In genomic region chr4:16944901-16945300, GRCm38 (mm10) we compare ENCODE assay signal across 23 mouse cellular contexts.
DNase-seq lines count a peak whose midpoint lies in the region; ATAC-seq lines count a peak whose summit lies in the region.
"Had no signal": no experiment of that assay in that cellular context is flagged by ENCODE, and none has a peak within 500 bp of the region (broad histone marks: within the 10 kb centered on the region; RNA-seq: fewer than 3 reads in every experiment).

No protein-coding gene starts in this region.

- H3K27ac ChIP-seq in forebrain, embryonic 14.5 days (ENCODE audit: low read depth, low read length), result no peak overlapping the region
- H3K27ac ChIP-seq in forebrain, embryonic 10.5 days, result no peak overlapping the region
- no peak overlapping the region for H3K27ac ChIP-seq in midbrain, embryonic 14.5 days (replicated peaks; ENCODE audit: low read depth, low read length)
- H3K27ac ChIP-seq in midbrain, embryonic 15.5 days, result no peak overlapping the region
- H3K27ac ChIP-seq in embryonic facial prominence, embryonic 14.5 days (replicated peaks; ENCODE audit: low read depth, low read length), result no peak overlapping the region
- H3K27ac ChIP-seq: embryonic facial prominence, embryonic 13.5 days; forebrain, embryonic 15.5 days; gastrocnemius, adult 2 months; heart, embryonic 13.5 days; hindbrain, embryonic 12.5 days had no signal

- no peak; the same call in 1 of the 2 replicates for ATAC-seq in forebrain, embryonic 14.5 days
- ATAC-seq in midbrain, embryonic 14.5 days (ENCODE audit: low FRiP score, low TSS enrichment), result no peak
- no peak for ATAC-seq in midbrain, embryonic 15.5 days (replicated peaks)
- no peak for ATAC-seq in embryonic facial prominence, embryonic 14.5 days (ENCODE audit: low read depth)
- ATAC-seq: forebrain, embryonic 15.5 days; hindbrain, embryonic 16.5 days had no signal

- H3K4me1 ChIP-seq in forebrain, embryonic 14.5 days (ENCODE audit: control insufficient read depth, insufficient read depth, low read length), result no peaks in the 10 kb centered on the region
- peaks cover 8% of the 10 kb centered on the region; the same call in 1 of the 2 replicates for H3K4me1 ChIP-seq in forebrain, embryonic 10.5 days
- H3K4me1 ChIP-seq in midbrain, embryonic 14.5 days (ENCODE audit: control insufficient read depth, insufficient read depth, low read length), result peaks cover 4% of the 10 kb centered on the region; the same call in 1 of the 2 replicates
- no peaks in the 10 kb centered on the region for H3K4me1 ChIP-seq in midbrain, embryonic 15.5 days
- no peaks in the 10 kb centered on the region for H3K4me1 ChIP-seq in embryonic facial prominence, embryonic 14.5 days (ENCODE audit: control insufficient read depth, insufficient read depth, low read length)
- H3K4me1 ChIP-seq: embryonic facial prominence, embryonic 13.5 days; forebrain, embryonic 15.5 days; heart, embryonic 13.5 days; hindbrain, embryonic 12.5 days had no signal

- H3K9ac ChIP-seq in forebrain, embryonic 14.5 days (ENCODE audit: low read length), result no peak overlapping the region
- no peak overlapping the region for H3K9ac ChIP-seq in midbrain, embryonic 14.5 days (replicated peaks; ENCODE audit: low read length)
- no peak overlapping the region for H3K9ac ChIP-seq in midbrain, embryonic 15.5 days
- H3K9ac ChIP-seq in embryonic facial prominence, embryonic 14.5 days (ENCODE audit: low read depth, low read length), result no peak overlapping the region
- H3K9ac ChIP-seq: embryonic facial prominence, embryonic 13.5 days; forebrain, embryonic 15.5 days; heart, embryonic 13.5 days; hindbrain, embryonic 12.5 days had no signal

- H3K27me3 ChIP-seq in forebrain, embryonic 14.5 days (replicated peaks; ENCODE audit: control insufficient read depth, insufficient read depth, low read length), result no peaks in the 10 kb centered on the region
- no peaks in the 10 kb centered on the region for H3K27me3 ChIP-seq in forebrain, embryonic 10.5 days (ENCODE audit: poor library complexity, severe bottlenecking)
- no peaks in the 10 kb centered on the region for H3K27me3 ChIP-seq in midbrain, embryonic 14.5 days (ENCODE audit: control insufficient read depth, insufficient read depth, low read length)
- H3K27me3 ChIP-seq in midbrain, embryonic 15.5 days (replicated peaks), result no peaks in the 10 kb centered on the region
- H3K27me3 ChIP-seq in embryonic facial prominence, embryonic 14.5 days (replicated peaks; ENCODE audit: control insufficient read depth, insufficient read depth, low read length), result no peaks in the 10 kb centered on the region
- H3K27me3 ChIP-seq: CH12.LX; embryonic facial prominence, embryonic 13.5 days; forebrain, embryonic 15.5 days; heart, embryonic 13.5 days; hindbrain, embryonic 12.5 days had no signal

- H3K9me3 ChIP-seq in forebrain, embryonic 14.5 days (replicated peaks; ENCODE audit: control insufficient read depth, low read length), result no peaks in the 10 kb centered on the region
- H3K9me3 ChIP-seq in forebrain, embryonic 10.5 days, result no peaks in the 10 kb centered on the region
- no peaks in the 10 kb centered on the region for H3K9me3 ChIP-seq in midbrain, embryonic 14.5 days (ENCODE audit: control insufficient read depth, low read length)
- H3K9me3 ChIP-seq in midbrain, embryonic 15.5 days, result no peaks in the 10 kb centered on the region
- H3K9me3 ChIP-seq in embryonic facial prominence, embryonic 14.5 days (ENCODE audit: control insufficient read depth, low read length), result no peaks in the 10 kb centered on the region
- H3K9me3 ChIP-seq: embryonic facial prominence, embryonic 13.5 days; forebrain, embryonic 15.5 days; heart, embryonic 13.5 days; hindbrain, embryonic 12.5 days had no signal

- 17% methylated on average over 4 of the region's 4 CpGs for WGBS in forebrain, embryonic 14.5 days
- 29% methylated on average over 4 of the region's 4 CpGs for WGBS in forebrain, embryonic 10.5 days
- 9% methylated on average over 4 of the region's 4 CpGs for WGBS in midbrain, embryonic 14.5 days
- 8% methylated on average over 4 of the region's 4 CpGs for WGBS in midbrain, embryonic 15.5 days
- 28% methylated on average over 4 of the region's 4 CpGs for WGBS in embryonic facial prominence, embryonic 14.5 days

- DNase-seq in forebrain, embryonic 14.5 days (ENCODE audit: low spot score), result peak; percentile 17
- DNase-seq in forebrain, embryonic 10.5 days (ENCODE audit: extremely low spot score, low spot score), result no peak
- DNase-seq in midbrain, embryonic 14.5 days, result peak; percentile 17
- peak; percentile 20 for DNase-seq in embryonic facial prominence, embryonic 14.5 days (ENCODE audit: low spot score)
- peak; percentile 50 for DNase-seq in retina, postnatal 1 day
- no peak for DNase-seq in adrenal gland, postnatal 14 days
- no peak for DNase-seq in heart, adult 11 months
- DNase-seq: adrenal gland, adult 2 months; adrenal gland, postnatal 36 days; cerebellum, adult 11 months; cerebellum, adult 8-10 months; cerebellum, postnatal 14 days; gastrocnemius, adult 2 months; gastrocnemius, postnatal 25 days; heart, postnatal 36 days; kidney, adult 18-20 months had no signal

- no peaks in the 10 kb centered on the region for H3K36me3 ChIP-seq in forebrain, embryonic 14.5 days (ENCODE audit: control insufficient read depth, insufficient read depth, low read length)
- H3K36me3 ChIP-seq in forebrain, embryonic 10.5 days (replicated peaks), result no peaks in the 10 kb centered on the region
- H3K36me3 ChIP-seq in midbrain, embryonic 14.5 days (ENCODE audit: control insufficient read depth, insufficient read depth, low read length), result no peaks in the 10 kb centered on the region
- H3K36me3 ChIP-seq in midbrain, embryonic 15.5 days (replicated peaks), result no peaks in the 10 kb centered on the region
- no peaks in the 10 kb centered on the region for H3K36me3 ChIP-seq in embryonic facial prominence, embryonic 14.5 days (ENCODE audit: control insufficient read depth, insufficient read depth, low read length)
- H3K36me3 ChIP-seq: embryonic facial prominence, embryonic 13.5 days; forebrain, embryonic 15.5 days; heart, embryonic 13.5 days; hindbrain, embryonic 12.5 days had no signal

- no peak overlapping the region for H3K4me3 ChIP-seq in forebrain, embryonic 14.5 days (ENCODE audit: low read depth, low read length)
- H3K4me3 ChIP-seq in forebrain, embryonic 10.5 days, result no peak overlapping the region
- no peak overlapping the region for H3K4me3 ChIP-seq in midbrain, embryonic 14.5 days (replicated peaks; ENCODE audit: low read depth, low read length)
- H3K4me3 ChIP-seq in midbrain, embryonic 15.5 days, result no peak overlapping the region
- H3K4me3 ChIP-seq in embryonic facial prominence, embryonic 14.5 days (ENCODE audit: low read depth, low read length), result no peak overlapping the region
- H3K4me3 ChIP-seq: embryonic facial prominence, embryonic 13.5 days; forebrain, embryonic 15.5 days; gastrocnemius, adult 2 months; heart, embryonic 13.5 days; hindbrain, embryonic 12.5 days had no signal

- no peak overlapping the region for H3K4me2 ChIP-seq in forebrain, embryonic 14.5 days (ENCODE audit: low read length)
- no peak overlapping the region for H3K4me2 ChIP-seq in midbrain, embryonic 14.5 days (ENCODE audit: low read length)
- H3K4me2 ChIP-seq in midbrain, embryonic 15.5 days, result no peak overlapping the region
- no peak overlapping the region for H3K4me2 ChIP-seq in embryonic facial prominence, embryonic 14.5 days (ENCODE audit: low read depth, low read length)
- H3K4me2 ChIP-seq: embryonic facial prominence, embryonic 13.5 days; forebrain, embryonic 15.5 days; heart, embryonic 13.5 days; hindbrain, embryonic 12.5 days had no signal

Comparison
In these comparisons a context has a peak if more than half of its experiments do, and no peak if none do; other contexts are left out.
1. DNase-seq: peak in forebrain, embryonic 14.5 days (single experiment), midbrain, embryonic 14.5 days (single experiment), embryonic facial prominence, embryonic 14.5 days (single experiment) and retina, postnatal 1 day (single experiment); none in forebrain, embryonic 10.5 days (single experiment), adrenal gland, postnatal 14 days (single experiment) and heart, adult 11 months (single experiment).